7 mouse cellular contexts compared by ENCODE assay signal in the genomic region with DNA sequence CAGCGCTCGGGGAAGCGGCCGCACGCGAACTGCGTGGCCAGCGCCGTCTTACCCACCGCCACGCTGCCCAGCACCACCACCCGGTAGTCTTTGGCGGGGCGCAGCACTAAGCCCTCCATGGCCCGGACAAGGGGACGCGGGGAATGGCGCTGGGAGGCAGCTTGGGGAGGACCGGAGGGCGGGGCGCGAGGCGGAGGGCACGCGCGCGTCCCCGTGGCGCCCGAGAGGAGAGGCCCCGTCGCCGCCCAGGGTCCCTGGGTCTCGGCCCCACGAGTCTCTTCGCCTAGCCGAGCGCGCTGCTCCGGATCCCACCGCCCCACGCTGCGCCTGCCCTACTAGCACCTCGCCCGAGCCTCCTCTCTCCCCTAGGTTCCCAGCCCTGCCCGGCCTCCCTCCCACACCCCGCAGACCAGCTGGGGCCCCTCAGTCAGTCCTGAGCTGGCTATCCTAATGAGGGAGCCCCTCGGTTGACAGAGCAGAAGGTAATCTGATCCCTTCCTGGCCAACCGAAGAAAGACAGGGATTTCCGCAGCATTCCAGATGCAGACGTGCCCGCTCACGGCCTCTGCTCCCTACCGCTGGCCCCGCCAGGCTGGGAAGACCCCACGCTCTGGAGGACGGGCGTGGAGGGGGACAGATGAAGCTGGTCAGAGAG. TPM values are rescaled to one million over a fixed set of nuclear protein-coding genes. Genes with fewer than 3 reads are reported as not detected.
DNase-seq lines count a peak whose midpoint lies in the region; ATAC-seq lines count a peak whose summit lies in the region.

TSS of gene Gm266 (minus strand) at position 172 of the 655 bp plus-strand sequence.

- peak within 1 kb of the TSS; percentile 87 for H3K4me2 ChIP-seq in embryonic facial prominence, embryonic 15.5 days (replicated peaks)
- H3K4me2 ChIP-seq in hindbrain, embryonic 13.5 days = peak within 1 kb of the TSS; percentile 61
- peak within 1 kb of the TSS; percentile 53 for H3K4me2 ChIP-seq in liver, embryonic 16.5 days (ENCODE audit: low read depth, low read length)

- peak within 1 kb of the TSS; percentile 55 for H3K4me3 ChIP-seq in embryonic facial prominence, embryonic 15.5 days (replicated peaks)
- peak within 1 kb of the TSS; percentile 42 for H3K4me3 ChIP-seq in hindbrain, embryonic 13.5 days
- peak within 1 kb of the TSS; percentile 45 for H3K4me3 ChIP-seq in liver, embryonic 16.5 days (ENCODE audit: low read depth, low read length)

- H3K36me3 ChIP-seq in embryonic facial prominence, embryonic 15.5 days = no peaks in the 10 kb centered on the region
- no peaks in the 10 kb centered on the region for H3K36me3 ChIP-seq in hindbrain, embryonic 13.5 days
- H3K36me3 ChIP-seq in liver, embryonic 16.5 days (ENCODE audit: control insufficient read depth, insufficient read depth) = no peaks in the 10 kb centered on the region

- under 1% methylated on average over 58 of the region's 58 CpGs for WGBS in embryonic facial prominence, embryonic 15.5 days
- under 1% methylated on average over 54 of the region's 58 CpGs for WGBS in hindbrain, embryonic 13.5 days
- WGBS in liver, embryonic 16.5 days (ENCODE audit: insufficient replicate concordance) = 1% methylated on average over 55 of the region's 58 CpGs

- H3K9ac ChIP-seq in embryonic facial prominence, embryonic 15.5 days = peak within 1 kb of the TSS; percentile 31
- H3K9ac ChIP-seq in hindbrain, embryonic 13.5 days = peak within 1 kb of the TSS; percentile 61; the same call in 1 of the 2 replicates
- H3K9ac ChIP-seq in liver, embryonic 16.5 days (ENCODE audit: low read depth, low read length) = no peak within 1 kb of the TSS

- H3K27ac ChIP-seq in embryonic facial prominence, embryonic 15.5 days (replicated peaks) = peak within 1 kb of the TSS; percentile 51; the same call in 1 of the 2 replicates
- no peak within 1 kb of the TSS for H3K27ac ChIP-seq in hindbrain, embryonic 13.5 days
- no peak within 1 kb of the TSS for H3K27ac ChIP-seq in liver, embryonic 16.5 days (ENCODE audit: low read length)

- DNase-seq in thymus, postnatal 4 days = peak; percentile 34
- no peak for DNase-seq in thymus, postnatal 36 days
- peak; percentile 58 for DNase-seq in testis, postnatal 10 days (ENCODE audit: low spot score)
- DNase-seq in thymus, postnatal 25 days = no peak

- no peaks in the 10 kb centered on the region for H3K9me3 ChIP-seq in embryonic facial prominence, embryonic 15.5 days (replicated peaks)
- H3K9me3 ChIP-seq in hindbrain, embryonic 13.5 days = no peaks in the 10 kb centered on the region
- H3K9me3 ChIP-seq in liver, embryonic 16.5 days (replicated peaks; ENCODE audit: control insufficient read depth, low read length) = no peaks in the 10 kb centered on the region

- peaks cover 49% of the 10 kb centered on the region for H3K27me3 ChIP-seq in embryonic facial prominence, embryonic 15.5 days
- peaks cover 80% of the 10 kb centered on the region for H3K27me3 ChIP-seq in hindbrain, embryonic 13.5 days
- peaks cover 70% of the 10 kb centered on the region for H3K27me3 ChIP-seq in liver, embryonic 16.5 days (ENCODE audit: control insufficient read depth, insufficient read depth, low read depth, low read length)

- ATAC-seq in embryonic facial prominence, embryonic 15.5 days (ENCODE audit: insufficient number of reproducible peaks, low FRiP score, low TSS enrichment, low read depth) = peak; percentile 82
- ATAC-seq in hindbrain, embryonic 13.5 days (ENCODE audit: low FRiP score) = peak; percentile 52; the same call in 1 of the 2 replicates
- peak; percentile 30; the same call in 1 of the 2 replicates for ATAC-seq in liver, embryonic 16.5 days (ENCODE audit: low read depth)

- H3K4me1 ChIP-seq in embryonic facial prominence, embryonic 15.5 days = peaks cover 24% of the 10 kb centered on the region
- peaks cover 27% of the 10 kb centered on the region for H3K4me1 ChIP-seq in hindbrain, embryonic 13.5 days (replicated peaks)
- peaks cover 2% of the 10 kb centered on the region for H3K4me1 ChIP-seq in liver, embryonic 16.5 days (ENCODE audit: control insufficient read depth, low read depth, low read length)

RNA-seq across cellular contexts. Expression of gene Gm266, which starts in this region (rescaled TPM):
- 20.8 and 24.6 TPM in 2 replicates for polyA plus RNA-seq in embryonic facial prominence, embryonic 15.5 days (2015; fragmentation: Nextera tagmentation; extraction: Ambion mirVana)
- polyA plus RNA-seq in hindbrain, embryonic 13.5 days (2015; fragmentation: Nextera tagmentation; extraction: Ambion mirVana) = 1.7 and 2.0 TPM in 2 replicates
- polyA plus RNA-seq in liver, embryonic 16.5 days (2015; fragmentation: Nextera tagmentation; extraction: Ambion mirVana) = 0.46 and 0.52 TPM in 2 replicates

Comparison
In these comparisons a context has a peak if more than half of its experiments do, and no peak if none do; other contexts are left out.
1. DNase-seq: peak in thymus, postnatal 4 days (single experiment) and testis, postnatal 10 days (single experiment); none in thymus, postnatal 36 days (0 of 2) and thymus, postnatal 25 days (single experiment).
2. Peak in ATAC-seq, H3K4me3 ChIP-seq and H3K4me2 ChIP-seq in liver, embryonic 16.5 days; RNA of the gene not detected or under 1 TPM.
3. ATAC-seq: peak in every context shown above with its lines; median percentile 82 in embryonic facial prominence, embryonic 15.5 days; 52 in hindbrain, embryonic 13.5 days; 30 in liver, embryonic 16.5 days.
4. Peak in every context shown above with its lines, with median percentiles within 50 percentile points of each other: H3K4me2 ChIP-seq and H3K4me3 ChIP-seq.